Mouse (Mus musculus): ENCODE results near the gene E330009J07Rik.

The E330009J07Rik gene

DNA sequence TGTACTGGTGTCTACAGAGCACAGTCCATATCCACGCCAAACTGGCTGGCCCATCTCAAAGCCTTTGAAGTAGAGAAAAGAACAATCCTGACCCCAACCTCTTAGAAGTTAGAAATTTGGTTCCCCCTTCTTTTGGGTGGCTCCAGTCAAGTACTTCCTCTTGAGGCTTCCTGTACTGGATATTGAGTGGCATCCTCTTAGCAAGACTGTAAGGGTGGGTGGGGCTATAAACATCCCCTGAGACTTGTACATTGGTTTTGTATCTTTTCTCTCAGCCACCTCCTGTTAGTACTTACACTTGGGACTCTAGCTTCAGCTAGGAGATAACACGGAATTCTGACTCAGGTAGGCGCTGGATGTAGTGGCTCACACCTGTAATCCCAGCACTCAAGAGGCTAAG is 5.7 kb downstream of the E330009J07Rik start:
- no peak for DNase-seq (ENCODE audit: low read depth, low spot score)

DNA sequence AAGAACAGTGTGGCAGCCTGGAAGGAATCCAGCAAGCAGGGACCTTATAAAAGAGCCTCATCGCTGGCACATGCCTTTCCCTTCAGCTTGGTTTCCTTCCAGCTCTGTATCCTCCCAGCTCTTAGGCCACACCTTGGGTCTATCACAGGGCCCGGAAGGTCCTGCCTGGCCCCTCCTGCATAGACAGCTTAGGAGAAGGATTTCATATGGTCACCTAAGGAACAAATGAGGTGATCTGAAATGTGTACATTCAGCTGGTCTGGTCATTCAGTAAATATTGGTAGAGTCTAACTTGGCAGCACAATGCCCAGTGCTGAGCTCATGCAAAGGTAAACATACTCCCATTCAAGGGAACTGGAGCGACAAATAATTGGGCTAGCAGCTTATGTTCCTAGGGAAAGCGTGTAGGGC is 6.4 kb downstream of the E330009J07Rik start:
- no peak for DNase-seq (ENCODE audit: low read depth, low spot score)

DNA sequence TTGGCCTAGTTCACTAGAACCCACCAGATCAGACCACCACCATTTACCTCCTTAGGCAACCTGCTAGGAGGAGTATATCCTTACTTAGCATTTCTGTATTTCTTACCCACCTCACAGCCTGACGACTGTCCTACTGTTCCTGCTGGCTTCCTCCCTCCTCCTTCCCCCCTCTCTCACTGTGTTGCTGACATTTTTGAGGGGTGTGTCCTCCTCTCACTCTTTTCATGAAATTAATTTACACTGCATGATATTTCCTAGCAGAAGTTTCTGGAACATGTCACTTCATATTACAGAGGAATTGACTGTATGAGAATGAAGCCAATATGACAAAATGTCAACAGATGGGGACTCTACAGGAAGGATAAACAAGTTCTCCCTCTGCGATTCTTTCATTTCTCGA is 7.2 kb downstream of the E330009J07Rik start:
- DNase-seq (ENCODE audit: low read depth, low spot score): no peak

DNA sequence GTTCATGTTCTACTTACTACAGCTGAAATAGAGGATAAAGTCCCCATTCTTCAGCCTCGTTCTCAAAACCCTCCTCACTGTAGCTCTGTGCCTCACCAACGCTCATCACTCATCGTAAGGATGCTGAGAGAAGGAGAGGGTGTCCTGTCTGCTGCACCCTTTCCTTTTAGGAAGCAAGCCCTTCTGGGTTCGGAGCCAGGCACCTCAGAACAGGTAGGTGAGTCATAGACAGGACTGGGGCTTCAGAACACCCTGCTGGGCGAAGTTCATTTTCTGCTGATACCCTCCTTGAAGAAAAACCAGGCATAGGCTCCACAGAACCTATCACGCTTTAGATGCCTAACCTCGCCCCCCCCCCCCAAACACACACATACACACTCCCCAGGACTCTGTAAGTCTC is 8.5 kb downstream of the E330009J07Rik start:
- no peak for DNase-seq (ENCODE audit: low read depth, low spot score)

DNA sequence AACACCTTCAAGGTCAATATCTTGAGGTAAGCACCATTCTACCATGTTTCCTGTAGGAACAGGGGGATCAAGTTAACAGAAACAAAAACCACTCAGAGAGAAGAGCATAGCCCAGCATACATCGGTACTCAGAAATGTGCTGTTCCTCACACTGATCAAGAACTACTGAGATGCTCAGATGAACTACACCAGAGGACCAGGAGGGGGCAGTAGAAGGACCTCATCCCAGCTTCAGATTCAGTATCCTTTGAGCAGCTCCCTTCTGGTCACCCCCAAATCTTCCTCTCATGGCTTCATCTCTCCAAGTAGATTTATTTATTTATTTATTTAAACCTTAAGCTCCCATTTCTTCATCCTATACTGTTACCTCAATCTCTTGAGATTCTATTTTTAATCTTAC is 12.2 kb downstream of the E330009J07Rik start:
- DNase-seq (ENCODE audit: low read depth, low spot score): peak; percentile 68

DNA sequence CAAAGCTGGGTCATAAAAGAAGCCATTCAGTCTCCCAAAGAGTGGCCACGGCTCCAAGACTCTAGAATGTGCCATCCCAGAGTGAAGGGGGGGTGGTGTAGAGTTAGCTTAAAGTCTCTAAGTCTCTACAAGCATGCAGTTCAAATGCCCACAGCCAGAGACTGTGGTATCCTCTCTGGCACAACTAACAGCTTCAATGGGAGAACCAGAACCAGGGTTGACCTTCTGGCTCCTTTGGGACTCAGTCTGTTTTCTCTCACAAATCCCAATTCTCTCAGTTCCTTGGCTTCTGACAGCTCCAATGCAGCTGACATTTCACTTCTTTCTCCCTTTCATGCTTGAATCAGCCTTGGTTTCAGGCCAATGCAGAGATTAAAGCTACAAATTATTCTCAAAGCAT is 12.9 kb downstream of the E330009J07Rik start:
- DNase-seq (ENCODE audit: low read depth, low spot score): no peak

DNA sequence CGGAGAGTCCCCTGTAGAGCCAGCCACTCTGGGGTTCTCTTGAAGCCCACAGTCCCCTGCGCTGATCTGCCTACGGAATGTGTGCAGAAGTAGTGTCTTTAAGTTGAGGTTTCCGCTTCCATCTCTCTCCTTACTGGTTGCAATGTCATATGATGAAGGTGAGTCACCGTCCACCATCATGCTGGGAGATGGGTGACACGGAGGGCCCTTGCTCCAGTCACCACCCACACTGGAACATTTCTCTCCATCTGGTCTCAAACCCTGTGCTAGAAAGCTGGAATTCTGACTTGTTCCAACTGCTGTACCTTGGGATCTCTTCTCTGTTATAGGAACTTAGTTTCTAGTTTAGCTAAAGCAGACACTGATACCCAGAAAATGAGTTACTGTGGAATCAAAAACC is 14.8 kb downstream of the E330009J07Rik start:
- DNase-seq (ENCODE audit: low read depth, low spot score): peak; percentile 13

DNA sequence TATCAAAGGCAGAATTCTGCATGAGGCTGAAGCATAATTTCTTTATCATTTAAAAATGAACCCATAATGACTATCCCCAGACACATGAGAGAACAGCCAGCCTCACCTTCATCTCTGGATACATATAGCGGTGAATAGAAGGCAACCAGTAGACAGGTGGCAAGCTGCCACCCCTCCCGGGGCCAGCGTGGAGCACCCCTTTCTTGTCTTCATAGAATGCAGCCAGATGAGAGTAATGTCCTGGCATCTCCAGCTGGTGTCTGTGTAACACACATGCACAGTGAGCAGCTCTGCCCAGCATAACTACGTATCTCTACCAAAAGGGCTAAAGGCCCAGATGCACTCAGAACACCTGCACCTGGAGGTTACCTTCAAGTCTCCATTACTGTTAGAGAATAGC is 17.5 kb downstream of the E330009J07Rik start:
- no peak for DNase-seq (ENCODE audit: low read depth, low spot score)

DNA sequence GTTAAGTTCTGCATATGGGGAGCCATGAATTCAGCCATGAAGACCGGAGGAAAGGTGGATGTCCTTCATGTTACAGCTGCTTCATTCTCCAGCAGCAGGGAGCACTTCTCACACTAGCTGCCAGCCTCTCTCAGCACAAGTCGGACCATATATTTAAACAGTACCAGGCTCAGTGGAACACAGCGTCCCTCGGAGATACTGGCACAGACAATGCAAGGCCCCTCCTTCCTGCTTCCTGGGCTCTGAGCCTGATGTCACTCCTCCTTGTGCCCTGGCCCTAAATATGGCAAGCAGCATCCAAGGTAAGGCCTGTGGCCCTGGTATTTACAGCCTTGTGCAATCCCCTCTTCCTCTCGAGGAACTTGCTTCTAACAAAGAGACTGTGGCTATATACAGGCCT is 20.1 kb downstream of the E330009J07Rik start:
- DNase-seq (ENCODE audit: low read depth, low spot score): no peak

DNA sequence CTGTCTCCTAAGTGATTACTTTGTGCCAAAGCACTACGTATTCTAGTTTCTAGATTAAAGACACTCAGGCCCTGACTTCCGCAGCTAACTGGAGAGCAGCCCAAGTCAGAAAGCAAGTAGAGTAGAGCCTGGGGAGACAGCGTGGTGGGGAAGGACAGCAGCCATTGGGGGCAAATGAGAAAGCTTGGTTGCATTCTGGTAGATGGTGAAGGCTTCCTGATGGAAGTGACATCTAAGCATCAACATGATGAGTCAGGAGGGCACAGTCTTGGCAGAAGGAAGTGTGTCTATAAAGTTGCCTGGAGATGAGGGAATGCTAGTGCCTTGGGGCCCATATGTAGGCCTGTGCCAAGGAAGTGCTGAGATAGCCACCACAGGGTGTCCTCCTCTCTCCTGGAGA is 22.4 kb downstream of the E330009J07Rik start:
- DNase-seq (ENCODE audit: low read depth, low spot score): peak; percentile 25

DNA sequence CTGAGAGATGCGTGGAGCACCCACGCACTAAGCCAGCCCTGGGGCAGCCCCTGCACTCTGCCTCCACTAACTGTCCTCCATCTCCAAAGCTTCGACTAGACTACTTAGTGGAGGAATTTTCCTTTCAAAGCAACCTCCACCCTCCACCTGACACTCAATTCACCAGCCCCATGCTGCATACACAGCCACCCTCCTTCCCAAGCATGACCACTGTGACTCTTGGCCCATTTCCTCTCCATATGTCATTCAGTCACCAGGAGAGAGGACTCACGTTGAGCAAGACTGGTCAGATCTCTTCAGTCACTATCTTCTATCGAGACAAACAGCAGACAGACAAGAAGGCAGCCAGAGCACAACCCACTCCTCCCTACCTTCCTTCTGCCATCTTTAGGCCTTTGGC is 22.9 kb downstream of the E330009J07Rik start:
- DNase-seq (ENCODE audit: low read depth, low spot score): no peak

DNA sequence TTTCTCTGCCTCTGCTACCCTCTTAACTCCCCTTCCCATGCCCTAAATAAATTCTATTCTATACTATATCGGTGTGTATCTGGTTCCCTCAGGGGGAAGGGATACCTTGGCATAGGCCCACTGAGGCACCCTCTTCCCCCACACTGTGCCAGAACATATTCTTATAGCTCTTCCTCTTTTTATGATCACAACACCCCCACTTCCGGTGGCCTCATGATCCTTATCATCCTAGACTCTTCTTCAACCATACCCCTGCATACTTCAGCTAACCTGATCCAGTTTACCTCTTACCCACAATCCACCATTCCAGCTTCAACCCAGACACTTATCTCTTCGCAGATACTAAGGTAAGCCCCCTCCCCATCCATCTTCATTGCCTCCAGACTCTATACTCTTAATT is 24.9 kb downstream of the E330009J07Rik start:
- no peak for DNase-seq (ENCODE audit: low read depth, low spot score)

DNA sequence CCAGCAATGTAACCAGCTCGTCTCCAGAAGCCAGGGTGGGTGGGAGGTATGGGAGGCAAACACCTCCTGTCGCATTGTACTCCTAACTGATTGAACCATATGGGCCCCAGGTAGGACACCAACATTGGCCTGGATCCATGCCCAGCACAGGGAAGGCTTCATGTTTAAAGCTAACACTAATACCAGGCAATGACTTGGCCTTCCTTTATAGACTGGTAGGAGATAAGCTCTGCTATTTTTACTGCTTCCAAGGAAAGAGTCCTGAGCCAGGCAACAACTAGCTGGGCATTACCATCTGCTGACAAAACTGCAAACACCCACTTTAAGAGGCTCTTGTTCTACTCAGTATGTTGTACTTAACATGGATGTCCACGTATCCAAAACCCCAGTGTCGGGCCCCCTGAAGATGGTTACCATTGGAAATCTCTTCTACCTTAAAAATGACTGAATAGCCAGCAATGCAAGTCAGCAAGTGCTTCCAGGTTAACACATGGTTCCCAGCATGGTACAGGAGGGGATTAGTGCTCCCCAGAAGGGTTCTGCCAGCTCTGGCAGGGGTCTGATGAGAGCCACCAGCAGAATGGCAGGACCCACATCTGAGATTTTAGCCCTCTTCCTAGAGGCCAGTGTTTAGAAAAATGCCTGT is 32.2 kb downstream of the E330009J07Rik start:
- DNase-seq (ENCODE audit: low read depth, low spot score): no peak

DNA sequence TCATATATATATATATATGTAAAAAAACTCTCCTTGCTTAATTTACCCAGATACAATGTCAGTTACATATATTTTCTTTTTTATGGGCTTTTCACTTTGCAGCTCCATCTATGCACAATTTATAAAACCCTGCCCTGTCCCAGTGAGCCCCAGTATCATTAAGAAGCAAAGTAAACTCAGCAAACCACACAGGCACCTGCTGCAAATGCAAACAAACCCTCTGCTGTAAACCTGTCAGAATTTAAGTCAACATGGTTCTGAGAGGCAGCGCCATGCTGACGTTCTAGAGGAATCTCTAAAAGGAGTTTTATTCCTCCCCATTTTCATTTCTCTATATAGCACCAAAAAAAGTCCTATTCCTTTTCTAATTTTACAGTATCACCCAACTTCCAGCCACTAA is 33.9 kb downstream of the E330009J07Rik start:
- no peak for DNase-seq (ENCODE audit: low read depth, low spot score)

DNA sequence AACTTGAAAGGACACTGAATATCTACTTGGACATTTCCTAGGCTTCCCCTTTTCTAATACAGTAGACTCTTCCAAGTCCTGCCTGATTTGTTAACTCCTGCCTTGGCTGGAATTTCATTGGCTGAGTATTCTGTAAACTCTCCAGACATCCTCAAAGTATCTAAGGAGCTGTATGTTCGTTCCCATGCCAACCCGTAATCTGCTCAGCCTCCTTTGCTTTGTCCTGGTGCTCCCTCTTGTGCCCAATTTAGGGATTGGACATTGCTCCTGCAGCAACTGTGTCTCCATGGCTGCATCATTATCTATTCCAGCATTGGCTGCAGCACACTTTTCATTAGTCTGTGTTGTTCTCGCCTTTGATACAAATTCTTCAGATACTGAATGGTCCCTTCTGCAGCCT is 42.7 kb downstream of the E330009J07Rik start:
- peak; percentile 85 for DNase-seq (ENCODE audit: low read depth, low spot score)

DNA sequence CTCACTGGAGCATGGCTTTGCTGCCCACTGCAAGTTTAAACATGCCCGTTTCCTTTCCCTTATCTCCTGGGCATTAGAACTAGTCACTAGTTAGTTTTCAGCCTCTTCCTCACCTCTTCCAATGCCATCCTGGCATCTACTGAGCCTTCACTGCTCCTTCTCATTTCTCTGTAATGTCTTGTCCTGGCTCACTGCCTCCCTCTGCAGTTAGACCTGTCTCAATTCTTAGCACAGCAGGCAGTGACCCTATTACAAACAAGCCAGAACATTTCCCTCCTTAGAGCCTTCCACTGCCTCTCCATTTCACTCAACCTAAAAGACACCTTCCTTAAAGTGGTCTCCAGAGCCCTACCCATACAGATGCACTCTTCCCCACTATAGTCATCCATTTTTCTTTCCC is 45.0 kb downstream of the E330009J07Rik start:
- DNase-seq (ENCODE audit: low read depth, low spot score): peak; percentile 11

DNA sequence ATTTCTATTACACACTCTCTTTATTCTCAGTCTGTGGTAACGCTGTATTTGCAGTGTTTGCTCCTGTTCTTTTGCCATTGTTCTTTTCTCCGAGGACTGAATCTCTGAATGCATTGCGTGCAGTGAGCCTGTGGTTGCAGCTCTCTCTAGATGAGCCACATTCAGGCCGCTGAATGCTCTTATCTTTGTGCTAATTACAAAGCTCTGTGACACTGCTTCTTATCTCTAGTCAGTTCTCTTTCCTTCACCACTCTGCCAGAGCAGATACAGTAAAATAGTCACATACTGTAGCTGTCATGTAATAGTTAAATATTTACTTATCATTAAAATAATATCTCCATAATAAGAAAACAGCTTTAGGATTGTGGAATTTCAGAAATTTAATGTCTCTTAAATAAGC is 47.3 kb downstream of the E330009J07Rik start:
- no peak for DNase-seq (ENCODE audit: low read depth, low spot score)

DNA sequence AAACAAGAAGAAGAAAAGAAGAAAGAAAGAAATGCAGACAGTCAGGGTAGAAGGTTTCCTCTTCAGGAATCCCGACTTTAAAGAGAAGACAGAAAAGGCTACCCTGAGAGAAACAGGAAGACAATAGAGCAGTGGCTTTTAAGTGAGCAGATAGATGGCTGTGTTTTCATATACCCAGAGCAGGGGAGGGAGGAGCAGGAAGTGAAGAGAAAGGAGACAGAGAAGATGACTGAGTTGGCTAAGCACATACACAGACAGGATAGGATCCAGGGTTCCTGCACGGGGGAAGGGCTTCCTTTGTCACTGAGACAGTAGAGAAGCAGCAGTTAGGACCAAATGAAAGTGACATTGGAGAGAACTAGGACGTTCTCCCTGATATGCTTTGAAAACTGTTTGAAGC is 50.3 kb downstream of the E330009J07Rik start:
- DNase-seq (ENCODE audit: low read depth, low spot score): no peak

DNA sequence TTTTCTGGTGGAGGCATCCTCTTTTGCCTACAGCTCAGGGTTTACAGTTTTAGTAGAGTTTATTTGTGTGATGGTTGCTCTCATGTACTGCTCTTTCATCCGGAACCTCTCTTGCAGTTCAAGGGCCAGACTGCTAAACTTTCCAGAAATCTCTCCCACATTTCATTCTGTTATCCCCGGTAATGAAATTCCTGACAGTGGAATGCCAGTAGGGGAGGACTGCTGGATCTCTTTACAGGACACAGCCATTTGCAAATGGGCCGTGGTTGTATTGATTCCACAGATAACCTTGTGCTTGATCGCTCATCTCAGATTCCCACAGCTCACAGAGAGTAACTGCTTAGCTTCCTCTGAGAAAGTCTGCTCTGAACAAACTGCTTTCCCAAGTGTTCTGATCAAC is 54.0 kb downstream of the E330009J07Rik start:
- no peak for DNase-seq (ENCODE audit: low read depth, low spot score)

DNA sequence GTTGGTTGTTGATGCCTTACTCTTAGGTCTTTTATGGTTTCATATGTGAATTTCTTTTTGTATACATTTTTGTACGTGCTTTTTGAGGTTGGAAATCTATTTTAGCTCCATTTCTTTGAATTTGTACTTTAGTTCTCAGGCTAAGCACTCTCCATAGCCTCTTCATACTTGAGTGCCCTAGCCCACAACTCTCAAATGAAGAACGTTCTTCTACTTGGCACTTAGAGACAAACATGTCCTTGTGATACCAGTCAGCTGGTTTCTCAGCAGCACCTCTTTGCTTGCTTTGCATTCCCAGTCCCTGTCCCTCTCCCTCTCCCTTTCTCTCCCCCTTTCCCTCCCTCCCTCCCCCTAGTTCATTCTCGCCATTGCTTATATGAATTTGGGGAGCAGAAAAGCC is 55.8 kb downstream of the E330009J07Rik start:
- no peak for DNase-seq (ENCODE audit: low read depth, low spot score)

DNA sequence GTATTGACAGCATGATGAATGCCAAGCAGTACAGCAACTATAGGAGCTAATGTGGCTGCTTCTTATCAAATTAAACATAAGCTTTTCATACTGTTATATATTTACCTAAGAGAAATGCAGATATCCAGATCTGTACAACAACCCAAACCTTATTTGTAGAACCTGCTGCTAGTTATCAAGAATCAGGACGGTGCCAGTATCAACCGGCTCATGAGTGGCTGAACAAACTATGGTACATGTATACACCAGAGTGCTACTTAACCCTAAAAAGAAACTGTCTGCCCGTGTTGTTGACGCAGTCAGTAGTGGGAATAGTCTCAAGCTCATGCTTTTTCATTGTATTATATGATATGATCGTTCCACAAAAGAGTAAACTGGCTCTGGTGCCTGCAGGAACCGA is 64.9 kb downstream of the E330009J07Rik start:
- DNase-seq (ENCODE audit: low read depth, low spot score): no peak

DNA sequence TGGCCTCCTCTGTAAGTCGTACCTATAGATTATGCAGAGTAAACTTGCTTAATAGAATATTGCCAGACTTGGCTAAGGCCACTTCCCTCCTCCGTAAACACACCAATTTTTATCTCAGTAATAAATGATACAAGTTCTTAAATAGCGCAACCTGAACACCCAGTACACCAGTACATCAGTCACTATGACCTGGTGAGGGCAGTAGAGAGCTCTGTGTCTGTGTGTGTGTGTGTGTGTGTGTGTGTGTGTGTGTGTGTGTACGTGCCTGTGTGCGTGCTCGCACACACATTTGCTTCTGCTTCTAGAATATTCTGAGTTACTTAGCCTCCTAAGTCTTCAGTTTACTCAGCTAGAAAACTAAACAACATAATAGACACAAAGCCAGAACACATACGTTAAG is 82.6 kb downstream of the E330009J07Rik start:
- DNase-seq (ENCODE audit: low read depth, low spot score): peak; percentile 35

Data from 3T3-L1 (cell line).